Mouse (Mus musculus) retina, postnatal 1 day (tissue): ENCODE data around the gene Scp2.
"Not testable (repeated sequence)": the region's sequence is repeated elsewhere in the genome, so short reads cannot be mapped to it uniquely, and the experiment has no call there.

ENCODE experiments used
- DNase-seq: peaks from one replicate; pipeline ENCODE4 v3.0.0-alpha.2; 2012

The Scp2 gene

GRCm38 (mm10) chr4:108092741-108093397 lies 51.9 kb downstream of the Scp2 start:
- DNase-seq, result no peak

- no peak for DNase-seq
Observed at GRCm38 (mm10) chr4:108083993-108084392, 60.8 kb downstream of the Scp2 start.

DNA sequence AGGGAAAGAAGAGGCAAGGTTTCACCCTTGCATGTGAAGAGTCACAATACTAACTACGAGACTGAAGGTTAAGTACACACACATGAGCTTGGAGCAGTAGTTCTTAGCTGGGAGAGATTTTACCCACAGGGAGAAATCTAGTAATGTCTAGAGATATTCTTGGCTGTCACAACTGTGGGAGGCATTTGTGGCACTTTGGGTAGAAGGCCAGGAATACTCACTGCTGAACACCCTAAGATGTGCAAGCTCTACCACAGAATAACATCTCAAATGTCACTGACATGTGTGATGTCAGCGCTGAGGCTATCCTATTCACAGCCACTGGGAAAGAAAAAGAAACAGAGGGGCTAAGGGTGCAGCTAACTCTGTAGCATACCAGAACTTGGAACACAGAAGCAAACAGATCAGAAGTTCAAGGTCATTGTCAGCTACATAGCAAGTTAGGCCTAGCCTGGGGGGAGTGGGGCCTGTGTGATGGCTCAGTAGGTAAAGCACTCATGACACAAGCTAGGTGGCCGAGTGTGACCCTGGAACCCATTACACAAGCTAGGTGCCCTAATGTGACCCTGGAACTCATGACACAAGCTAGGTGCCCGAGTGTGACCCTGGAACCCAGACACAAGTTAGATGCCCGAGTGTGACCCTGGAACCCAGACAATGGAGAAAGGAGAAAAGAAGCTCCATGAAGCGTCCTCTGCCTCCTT lies 61.6 kb downstream of the Scp2 start:
- DNase-seq, result no peak

GRCm38 (mm10) chr4:108082401-108082806 lies 62.4 kb downstream of the Scp2 start:
- no peak for DNase-seq

- no peak for DNase-seq
Observed at GRCm38 (mm10) chr4:108080876-108081275, 63.9 kb downstream of the Scp2 start.

DNA sequence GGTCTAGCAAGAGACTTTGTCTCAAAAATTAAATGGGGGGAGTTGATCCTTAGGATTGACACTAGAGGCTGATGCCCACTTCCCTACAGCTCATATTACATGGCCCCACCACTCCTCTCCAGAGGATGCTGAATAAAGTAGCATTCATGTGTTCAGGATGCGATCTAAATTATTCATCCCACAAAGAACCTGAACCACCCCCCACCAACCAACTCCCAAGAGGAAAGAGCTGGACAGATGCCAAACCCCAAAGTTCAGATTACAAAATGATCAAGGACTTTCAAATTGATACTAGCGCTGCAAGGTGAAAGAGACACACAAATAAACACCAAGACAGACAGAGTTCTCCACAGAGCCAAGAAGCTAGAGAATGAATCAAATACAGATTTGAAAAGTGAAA lies 65.0 kb downstream of the Scp2 start:
- peak; percentile 22 for DNase-seq

DNA sequence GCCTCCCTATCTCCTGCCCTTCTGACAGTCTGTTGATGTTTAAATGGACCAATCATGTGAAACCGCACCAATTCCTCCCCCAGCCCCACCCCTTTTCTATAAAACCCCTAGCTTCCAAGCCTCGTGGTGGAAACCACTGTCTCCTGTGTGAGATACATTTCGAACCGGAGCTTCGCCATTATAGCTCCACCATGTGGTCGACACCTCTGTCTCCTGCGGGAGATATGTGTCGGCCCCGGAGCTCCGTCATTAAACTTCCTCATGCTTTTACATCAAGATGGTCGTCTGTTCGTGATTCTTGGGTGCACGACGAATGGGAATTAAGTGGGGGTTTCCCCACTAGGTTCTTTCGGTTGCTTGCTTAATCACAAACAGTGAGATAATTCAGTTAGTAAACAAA lies 65.6 kb downstream of the Scp2 start:
- DNase-seq, result not testable (repeated sequence)

GRCm38 (mm10) chr4:108077224-108077955 lies 67.4 kb downstream of the Scp2 start:
- DNase-seq, result no peak

- no peak for DNase-seq
Observed at GRCm38 (mm10) chr4:108074204-108074823, 70.5 kb downstream of the Scp2 start.

- DNase-seq, result no peak
Observed at GRCm38 (mm10) chr4:108072086-108072485, 72.7 kb downstream of the Scp2 start.

GRCm38 (mm10) chr4:108071235-108071901 lies 73.4 kb downstream of the Scp2 start:
- DNase-seq, result peak; percentile 96

DNA sequence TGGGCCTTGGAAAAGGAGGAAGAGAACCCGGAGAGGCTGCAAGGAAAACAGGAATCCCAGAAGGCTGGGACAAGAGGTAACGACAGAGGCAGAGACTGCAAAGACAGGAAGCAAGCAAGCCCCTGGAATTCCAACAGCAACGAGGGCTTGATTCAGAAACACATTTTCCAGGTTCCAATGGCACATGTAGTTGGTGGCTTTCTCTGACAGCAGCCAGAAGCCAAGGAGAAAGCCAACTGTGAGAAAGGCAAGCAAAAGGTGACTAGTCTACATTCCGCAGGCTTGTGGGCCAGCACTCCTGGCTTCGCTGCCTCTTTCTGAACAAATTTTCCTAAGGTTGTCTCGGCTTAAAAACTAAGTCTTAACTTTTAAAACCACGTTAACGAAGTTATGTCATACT lies 74.1 kb downstream of the Scp2 start:
- DNase-seq, result no peak

GRCm38 (mm10) chr4:108070286-108070685 lies 74.5 kb downstream of the Scp2 start:
- DNase-seq, result no peak

DNA sequence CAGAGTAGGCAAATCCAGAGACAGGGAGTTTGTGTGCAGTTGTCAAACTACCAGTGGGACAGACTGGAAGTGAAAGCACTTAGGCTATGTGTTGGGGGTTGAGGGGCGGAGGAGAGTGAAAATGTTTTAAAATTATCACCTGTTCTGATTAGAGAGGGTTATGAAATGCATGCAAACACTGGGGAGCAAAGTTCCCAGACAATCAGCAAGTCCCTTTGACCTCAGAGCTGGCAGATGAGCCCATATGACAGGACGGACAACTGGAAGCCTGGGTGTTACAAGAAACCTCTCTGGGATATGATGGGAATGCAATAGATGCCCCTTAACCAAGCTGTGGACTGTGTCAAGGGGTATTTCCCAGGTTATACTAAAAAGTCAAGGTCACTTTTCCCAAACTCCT lies 76.7 kb downstream of the Scp2 start:
- no peak for DNase-seq

GRCm38 (mm10) chr4:108067261-108067660 lies 77.5 kb downstream of the Scp2 start:
- no peak for DNase-seq

- DNase-seq, result no peak
Observed at GRCm38 (mm10) chr4:108066569-108066968, 78.2 kb downstream of the Scp2 start.

DNA sequence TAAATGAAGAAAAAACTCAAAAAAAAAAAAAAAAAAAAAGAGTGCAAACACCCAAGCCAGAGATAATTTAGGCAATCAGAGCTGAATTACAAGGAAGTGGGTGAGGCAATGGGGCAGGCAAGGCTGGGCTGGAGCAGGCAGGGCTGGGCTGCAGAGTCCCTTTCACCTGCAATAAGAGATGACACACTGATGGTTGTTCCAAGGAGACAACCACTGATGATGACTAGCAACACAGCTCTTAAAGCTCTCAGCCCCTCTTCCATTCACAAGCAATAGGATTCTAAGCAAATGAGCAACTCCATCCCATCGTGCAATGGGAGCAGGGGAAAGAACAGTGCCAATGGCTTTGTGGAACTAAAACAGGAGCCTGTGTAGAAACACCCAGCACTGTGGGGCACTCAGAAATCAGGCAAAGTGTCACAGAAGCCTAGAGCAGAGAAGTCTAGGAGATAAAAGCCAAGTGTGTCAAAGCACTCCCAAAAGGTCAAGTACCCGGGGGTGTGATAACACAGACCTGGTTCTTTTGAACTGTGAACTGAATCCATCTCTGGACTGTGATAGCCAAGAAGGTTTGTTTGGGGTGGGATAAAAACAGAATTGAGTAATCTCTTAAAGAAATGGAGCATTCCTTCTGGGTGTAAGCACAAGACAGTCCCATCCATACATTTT lies 79.5 kb downstream of the Scp2 start:
- DNase-seq, result no peak

DNA sequence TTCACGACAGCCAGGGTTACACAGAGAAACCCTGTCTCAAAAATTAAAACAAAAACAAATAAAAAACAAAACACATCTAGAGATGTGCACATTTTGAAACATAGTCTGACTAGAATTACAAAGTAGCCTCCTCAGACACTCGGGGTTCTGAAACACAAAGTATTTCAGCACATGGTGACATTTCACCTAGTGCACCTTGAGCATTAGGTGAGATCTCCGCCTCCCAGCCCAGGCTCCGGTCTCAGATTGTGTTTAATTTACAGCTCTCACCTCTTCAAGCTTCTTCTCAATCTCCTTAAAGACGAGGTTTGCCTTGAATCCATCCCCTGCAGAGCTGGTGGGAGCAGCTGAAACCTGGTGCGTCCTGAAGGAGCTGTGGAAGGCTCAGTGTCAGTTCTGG lies 81.2 kb downstream of the Scp2 start:
- DNase-seq, result no peak

GRCm38 (mm10) chr4:108062524-108062923 lies 82.3 kb downstream of the Scp2 start:
- no peak for DNase-seq

- no peak for DNase-seq
Observed at GRCm38 (mm10) chr4:108060774-108061173, 84.0 kb downstream of the Scp2 start.

GRCm38 (mm10) chr4:108059601-108060379 lies 85.0 kb downstream of the Scp2 start:
- DNase-seq, result no peak

DNA sequence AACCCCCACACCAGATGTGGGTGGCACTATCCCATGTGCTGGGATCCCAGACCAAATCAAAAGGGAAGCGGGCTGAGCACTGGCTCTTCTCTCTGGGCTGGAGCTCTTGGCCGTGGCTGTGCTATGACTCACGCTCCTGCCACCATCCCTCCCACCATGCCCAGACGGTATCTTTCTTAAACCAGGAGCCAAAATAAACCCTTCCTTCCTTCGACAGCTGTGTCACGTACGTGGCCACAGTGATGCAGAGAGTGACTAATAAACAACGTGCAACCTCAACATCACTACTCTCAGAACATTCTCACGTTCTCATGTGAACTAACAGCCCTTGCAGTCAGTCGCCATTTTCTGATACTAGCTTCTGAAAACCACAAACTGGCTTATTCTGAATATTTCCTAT lies 86.6 kb downstream of the Scp2 start:
- DNase-seq, result no peak
